Mouse (Mus musculus) mouse embryonic stem cell (cell line): ENCODE measurements around the gene Gadd45g.

Experiments used
- in situ Hi-C, 2 experiments: fragments of 300-500 bp; cut with MboI; formaldehyde crosslinking; loops; 1 replicate in 1 of 2; 3 replicates in 1 of 2; pipeline ENCODE4 v1.14.3; 2019 to 2020; ENCODE audit warnings: low sequenced_read_pairs in 2 of 2, low pct_unique_long_range_greater_than_20kb in 1 of 2, mixed read lengths in 1 of 2; ENCODE audit not compliant: unreplicated experiment in 1 of 2

Gene Gadd45g

DNA sequence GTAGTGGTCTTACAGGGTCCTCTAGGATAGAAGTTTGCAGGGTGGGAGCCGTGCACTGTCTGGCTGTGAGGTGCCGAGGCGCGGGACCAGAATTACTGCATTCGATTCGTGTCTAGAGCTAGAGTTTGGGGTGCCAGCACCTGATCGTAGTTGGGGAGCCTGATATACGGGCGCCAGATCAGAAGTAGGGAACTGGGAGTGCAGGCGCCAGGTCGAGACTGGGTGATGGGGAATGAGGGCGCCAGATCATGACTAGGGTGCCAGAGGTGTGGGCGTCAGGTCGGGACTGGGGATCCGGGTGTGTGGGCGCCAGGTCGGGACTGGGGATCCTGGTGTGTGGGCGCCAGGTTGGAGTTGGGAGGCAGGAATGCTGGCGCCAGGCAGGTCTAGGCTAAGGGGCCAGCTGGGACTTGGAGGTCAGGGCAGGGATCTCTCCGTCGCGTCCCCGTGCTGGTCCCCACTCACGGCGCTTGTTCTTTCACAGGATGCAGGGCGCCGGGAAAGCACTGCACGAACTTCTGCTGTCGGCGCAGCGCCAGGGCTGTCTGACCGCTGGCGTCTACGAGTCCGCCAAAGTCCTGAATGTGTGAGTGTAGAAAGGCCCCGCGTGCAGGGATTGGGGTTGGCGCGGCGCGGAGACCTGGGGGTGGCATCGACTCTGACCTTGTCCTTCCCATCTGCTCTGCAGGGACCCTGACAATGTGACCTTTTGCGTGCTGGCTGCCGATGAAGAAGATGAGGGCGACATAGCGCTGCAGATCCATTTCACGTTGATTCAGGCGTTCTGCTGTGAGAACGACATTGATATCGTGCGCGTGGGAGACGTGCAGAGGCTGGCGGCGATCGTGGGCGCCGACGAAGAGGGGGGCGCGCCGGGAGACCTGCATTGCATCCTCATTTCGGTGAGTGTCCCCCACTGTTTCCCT is 653 bp downstream of the Gadd45g start:
- in situ Hi-C loops, result loop anchor here (25.0 kb wide), 3 partner anchors 615 to 790 kb away; partner anchors contain the start of gene Diras2 (in 1 of the 2)

DNA sequence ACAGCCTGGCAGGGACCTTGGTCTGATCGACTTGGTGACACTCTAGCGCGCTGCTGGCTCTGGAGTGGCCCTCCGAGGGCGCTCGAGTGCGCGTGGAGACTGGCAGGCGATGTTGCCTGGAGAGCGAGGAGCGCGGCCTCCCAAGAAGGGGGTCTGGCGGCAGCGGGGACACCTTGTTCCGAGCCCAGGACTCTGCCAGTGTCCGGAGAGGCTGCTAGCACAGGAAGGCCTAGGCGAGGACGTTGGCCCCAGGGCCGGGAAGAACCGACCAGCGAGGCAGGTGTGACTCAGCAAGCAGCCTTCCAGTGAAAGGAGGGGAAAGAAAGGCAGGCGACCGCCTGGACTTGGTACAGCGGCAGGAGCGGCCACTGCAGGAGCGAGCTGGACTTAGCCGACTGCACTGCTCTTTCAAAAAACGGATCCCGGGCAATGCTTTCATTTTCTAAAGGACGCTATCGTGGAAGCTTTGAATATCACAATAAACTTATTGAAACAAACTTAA is 1.6 kb downstream of the Gadd45g start:
- in situ Hi-C loops, result loop anchor here (25.0 kb wide), 3 partner anchors 614 to 789 kb away; partner anchors contain the start of gene Diras2 (in 1 of the 2)

DNA sequence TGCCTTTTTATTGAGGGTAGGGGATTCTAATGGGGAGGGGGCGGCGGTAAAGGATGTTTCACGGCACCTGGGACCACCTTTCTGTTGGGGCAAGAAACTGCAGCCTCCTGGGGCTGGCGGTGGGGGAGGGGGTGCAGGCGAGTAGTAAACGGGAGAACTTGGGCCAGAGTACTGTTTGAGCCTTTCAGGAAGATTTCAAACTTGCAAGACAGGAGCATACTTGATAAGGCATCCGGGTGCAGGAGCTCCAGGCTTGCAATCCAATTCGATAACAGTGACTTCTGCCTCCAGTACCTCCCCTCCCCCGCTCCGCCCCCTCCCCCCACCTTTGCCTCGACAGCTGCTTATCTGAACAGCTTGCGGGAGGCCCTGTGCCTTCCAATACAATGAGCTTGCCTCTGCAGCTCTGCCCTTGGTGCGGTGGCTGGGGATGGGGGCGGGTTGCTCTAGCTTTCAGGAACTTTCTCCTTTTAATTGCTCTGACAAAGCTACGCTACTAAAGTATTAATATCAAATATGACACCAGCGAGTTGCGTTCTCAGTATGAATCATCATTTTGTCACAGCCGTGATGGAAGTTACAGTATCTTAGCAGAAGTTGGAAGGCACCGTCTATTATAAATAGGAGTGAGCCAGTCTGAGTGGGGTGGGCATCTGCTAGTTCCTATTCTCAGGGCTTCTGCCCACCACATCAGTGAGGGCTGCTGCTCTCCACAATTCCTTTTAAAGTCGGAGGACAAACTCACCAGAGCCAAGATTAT is 2.2 kb downstream of the Gadd45g start:
- in situ Hi-C loops, result loop anchor here (25.0 kb wide), 3 partner anchors 614 to 789 kb away; partner anchors contain the start of gene Diras2 (in 1 of the 2)

DNA sequence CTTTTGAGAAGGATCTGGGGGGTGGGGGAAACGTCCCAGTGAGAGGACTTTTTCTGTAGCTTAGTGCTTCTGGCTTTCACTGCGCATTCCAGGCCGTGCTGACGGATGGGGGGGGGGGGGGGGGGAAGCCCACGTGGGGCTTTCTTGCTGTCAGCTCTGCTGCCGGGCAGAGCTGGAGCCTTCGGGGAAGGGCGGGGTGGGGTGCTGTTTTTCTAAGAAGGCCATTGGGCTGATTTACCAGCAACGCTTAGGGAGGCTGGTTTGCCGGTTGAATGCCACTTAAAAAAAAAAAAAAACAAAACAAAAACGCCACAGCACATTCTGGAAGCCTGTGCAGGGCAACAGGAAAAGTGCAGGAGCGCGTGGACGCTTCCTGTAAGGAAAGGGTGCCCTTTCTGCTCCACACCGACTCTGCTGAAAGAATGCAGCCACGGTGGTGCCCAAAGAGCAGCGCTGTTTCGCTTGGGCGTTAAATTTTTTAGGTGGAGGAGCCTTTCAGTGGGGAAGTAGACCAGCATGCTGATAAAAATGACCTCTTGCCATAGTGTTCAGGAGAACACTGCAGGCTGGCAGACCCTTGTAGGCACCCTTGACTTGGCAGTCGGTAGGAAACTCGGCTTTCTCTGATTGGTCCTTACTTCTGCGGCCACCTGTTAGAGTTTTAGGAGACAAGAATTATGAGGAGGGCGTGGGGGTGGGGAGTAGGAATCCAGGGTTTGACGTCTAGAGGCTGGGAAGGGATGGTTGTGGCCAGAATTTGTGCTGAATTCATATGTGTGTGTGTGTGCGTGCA is 3.0 kb downstream of the Gadd45g start:
- in situ Hi-C loops, result loop anchor here (25.0 kb wide), 3 partner anchors 613 to 788 kb away; partner anchors contain the start of gene Diras2 (in 1 of the 2)

DNA sequence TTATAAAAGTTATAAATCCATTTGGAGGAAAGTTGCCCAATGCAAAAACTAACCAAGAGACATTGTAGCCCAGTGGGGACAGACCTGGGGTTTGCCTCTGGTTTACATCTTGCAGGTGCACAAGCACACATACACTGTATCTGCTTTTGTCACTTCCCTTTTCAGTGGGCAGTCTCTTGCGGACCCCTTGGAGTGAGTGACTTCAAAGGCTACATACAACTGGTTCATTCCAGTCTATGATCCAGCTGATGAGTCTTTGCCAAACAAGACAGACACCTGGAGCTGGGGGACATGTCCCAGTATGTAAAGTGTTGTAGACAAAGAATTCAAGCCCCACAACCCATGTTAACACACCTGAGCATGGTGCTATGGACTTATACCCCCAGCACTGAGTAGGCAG is 4.1 kb downstream of the Gadd45g start:
- in situ Hi-C loops, result no loop called here

DNA sequence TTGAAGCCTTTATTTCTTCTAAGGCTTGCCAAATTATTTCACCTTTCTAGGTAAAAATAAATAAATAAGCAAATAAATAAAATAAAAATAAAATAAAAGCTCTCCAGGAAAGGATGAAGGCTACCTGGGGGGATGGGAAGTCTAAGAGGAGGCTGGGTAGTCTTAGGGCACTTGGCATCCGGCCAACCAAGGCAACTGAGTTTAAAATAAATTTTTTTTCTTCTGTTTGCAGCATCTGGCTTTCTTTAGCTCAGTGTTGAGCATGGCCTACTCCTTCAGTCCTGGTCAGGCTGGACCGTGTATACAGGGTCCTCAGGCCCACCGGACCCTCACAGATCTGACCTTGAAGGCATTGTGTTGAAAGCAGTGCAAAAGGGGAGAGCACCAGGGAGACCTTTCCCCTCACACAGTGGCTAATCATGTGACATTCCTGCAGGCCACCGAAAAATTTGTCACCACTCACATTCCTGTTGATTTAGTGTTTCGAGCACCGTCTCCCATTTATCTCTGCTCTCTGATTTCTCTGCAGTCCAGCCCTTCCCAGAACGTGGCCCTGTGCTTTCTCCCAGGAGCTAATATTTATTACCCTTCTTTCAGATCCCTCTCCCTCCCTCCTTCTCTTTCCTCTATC is 6.2 kb downstream of the Gadd45g start:
- in situ Hi-C loops, result no loop called here

DNA sequence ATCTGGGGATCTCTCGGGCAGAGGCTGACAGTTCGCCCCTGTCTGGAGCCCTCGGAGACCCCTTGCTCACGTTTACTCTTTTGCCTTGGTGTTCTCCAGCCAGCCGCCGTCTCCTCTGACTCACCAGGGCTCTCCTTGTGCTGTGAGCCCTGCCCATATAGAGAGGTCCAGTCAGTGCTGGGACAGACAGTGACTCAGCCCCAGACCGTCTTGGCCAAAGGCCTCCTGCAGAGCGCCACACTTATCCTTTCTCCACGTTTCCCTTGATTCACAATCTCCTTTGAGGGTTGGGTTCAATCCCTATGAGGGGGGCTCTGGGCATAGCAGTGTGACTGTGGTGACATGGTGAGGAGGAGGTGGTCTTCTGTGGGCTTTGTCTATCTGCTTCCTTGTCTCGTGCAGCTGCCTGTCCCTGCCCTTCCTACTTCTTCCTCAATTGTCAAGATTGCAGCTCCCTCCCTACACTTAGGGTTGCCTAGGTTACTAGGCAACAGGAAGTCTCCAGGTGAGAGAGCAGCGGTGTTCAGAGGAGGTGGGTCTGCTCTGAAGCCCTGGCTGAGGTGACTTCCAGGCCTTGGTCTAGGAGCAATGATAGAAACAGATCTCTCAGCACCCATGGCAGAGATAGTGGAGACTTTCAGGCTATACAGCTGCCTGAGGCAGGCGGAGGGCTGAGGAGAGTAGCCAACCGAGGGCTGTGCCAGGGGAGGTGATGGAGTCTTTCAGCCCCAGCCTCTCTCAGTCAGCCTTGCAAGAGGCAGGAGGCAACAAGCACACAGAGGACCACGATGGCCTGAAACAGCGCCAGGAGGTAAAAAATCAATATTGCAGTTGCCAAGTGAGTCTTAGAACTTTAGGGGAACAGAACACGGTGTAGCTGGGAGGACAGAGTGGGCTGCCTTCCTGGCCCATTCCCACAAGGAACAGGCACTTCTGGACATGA is 7.1 kb downstream of the Gadd45g start:
- in situ Hi-C loops, result no loop called here

DNA sequence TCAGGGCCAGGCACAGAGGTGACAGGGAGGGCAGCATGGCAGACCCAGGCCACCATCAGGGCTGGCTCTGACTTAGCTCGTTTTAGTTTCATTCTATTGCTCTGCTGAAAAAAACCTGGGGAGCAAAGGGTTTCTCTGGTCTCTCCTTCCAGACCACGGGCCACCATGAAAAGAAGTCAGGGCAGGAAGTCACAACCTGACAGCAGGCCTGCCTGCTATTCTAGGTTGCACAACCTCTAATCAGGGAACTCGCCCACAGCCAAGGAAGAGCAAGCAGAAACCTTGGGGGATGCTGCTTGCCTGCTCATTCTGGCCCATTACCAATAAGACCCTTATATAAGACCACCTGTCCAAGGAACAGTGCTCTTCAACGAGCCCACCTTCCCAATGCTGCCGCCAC is 9.1 kb downstream of the Gadd45g start:
- in situ Hi-C loops, result no loop called here

DNA sequence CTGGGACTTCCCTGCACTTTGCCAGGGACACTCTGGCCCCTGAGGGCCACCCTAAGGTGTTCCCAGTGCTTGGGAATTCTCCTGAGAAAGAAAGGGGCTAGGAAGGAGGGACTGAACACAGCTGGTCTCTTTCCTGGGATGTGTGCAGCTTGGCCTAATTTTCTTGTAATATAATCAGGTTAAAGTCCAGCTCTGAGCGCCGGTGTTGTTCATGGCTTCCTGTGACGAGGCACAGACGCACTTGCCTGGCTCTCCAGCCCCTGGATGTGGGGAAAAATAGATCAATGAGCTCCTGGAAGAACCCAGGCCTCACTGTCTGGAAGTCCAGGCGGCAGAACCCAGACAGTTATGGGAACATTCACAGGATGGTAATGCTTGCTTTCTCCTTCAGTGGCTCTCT is 10.7 kb downstream of the Gadd45g start:
- in situ Hi-C loops, result no loop called here

DNA sequence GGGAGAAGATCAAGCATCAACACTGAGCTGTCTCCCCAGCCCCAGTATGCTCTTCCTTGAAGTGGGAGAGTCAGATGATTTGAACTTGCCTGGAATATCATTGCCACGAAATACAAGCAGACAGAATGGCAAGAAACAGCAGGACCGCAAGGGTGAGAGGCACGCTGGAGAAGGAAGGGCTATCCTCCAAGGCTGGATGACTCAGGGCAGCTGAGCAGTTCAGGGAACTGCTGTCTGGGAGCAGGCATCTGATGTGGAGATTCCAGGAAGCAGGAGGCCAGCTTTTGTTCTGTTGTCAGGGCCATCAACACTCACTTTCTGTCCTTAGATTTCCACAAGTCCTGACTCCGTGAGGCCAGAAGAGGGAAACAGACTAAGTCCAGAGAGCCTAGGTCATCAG is 12.0 kb downstream of the Gadd45g start:
- in situ Hi-C loops, result no loop called here

DNA sequence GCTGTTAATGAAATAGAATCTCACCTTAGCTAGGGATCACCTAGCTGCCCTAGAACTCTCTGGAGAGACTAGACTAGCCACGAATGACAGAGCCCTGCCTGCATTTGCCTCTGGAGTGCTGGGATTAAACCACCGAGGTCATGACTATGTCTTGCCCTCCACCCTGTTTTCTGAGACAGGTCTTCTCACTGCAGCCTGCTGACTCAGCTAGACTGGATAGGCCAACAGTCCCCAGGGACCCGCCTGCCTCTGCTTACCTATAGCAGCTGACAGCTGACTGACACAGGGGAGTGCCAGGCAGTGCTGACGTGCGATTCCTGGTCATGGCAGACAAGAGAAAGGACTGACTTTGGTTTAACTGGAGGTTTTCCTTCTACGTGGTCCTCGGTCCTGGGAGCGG is 12.7 kb downstream of the Gadd45g start:
- in situ Hi-C loops, result no loop called here

DNA sequence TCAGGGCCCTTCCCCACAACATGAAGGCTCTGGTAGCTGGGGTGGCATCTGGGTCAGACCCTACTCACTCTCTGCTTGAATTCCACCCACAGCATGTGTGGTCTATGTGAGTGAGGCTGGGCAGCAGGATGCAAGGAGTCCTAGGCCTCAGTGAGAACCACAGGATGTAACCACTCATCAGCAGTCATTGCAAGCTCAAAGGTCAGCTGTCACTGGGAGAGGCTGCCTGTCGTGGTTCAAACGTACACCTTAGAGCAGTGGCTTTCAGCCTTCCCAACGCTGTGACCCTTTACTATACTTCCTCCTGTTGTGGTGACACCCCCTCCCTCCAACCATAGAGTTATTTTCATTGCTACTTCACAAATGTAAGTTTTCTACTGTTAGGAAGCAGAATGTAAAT is 13.3 kb downstream of the Gadd45g start:
- in situ Hi-C loops, result no loop called here

DNA sequence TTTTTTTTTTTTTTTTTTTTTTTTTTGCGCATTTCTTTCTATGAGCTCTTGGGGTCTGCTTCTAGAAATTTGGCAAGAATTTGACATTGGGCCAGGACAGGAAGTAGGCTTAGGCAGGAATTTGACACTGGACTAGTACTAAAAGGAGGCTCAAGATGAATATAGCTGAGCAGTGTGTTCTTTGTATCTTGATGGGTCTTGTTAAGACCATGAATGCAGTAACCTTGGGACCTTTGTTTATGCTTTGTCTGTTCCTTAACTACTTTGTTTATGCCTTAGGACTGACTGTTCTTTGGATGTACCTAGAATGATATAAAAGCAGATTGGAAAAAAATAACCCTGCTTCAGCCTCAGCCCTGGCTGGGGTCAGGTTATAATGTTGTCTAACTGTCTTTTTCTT is 16.3 kb downstream of the Gadd45g start:
- in situ Hi-C loops, result no loop called here

DNA sequence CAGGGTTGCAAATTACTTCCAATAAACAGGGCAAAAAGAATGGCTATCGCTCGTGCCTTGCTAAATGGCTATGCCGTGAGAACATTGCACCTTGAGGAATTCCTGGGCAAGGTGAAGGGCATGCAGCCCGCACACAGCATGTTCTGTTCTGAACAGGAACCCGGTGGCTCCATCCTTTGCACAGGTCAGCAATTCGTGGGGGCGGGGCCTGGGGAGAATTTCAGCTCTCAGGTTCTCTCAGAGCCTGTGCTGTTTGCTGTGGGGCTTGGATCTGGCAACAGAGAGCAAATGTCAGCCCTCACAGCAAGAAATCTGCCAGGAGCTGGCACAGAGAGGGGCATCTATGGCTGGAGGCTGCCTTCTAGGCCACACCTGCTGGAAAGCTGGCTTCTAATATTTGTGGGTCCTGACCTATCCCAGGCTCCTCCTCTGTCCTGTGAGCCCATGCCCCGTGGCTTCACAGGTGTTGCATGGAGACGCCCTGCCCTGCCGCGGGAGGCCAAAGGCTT is 19.7 kb downstream of the Gadd45g start:
- in situ Hi-C loops, result no loop called here

DNA sequence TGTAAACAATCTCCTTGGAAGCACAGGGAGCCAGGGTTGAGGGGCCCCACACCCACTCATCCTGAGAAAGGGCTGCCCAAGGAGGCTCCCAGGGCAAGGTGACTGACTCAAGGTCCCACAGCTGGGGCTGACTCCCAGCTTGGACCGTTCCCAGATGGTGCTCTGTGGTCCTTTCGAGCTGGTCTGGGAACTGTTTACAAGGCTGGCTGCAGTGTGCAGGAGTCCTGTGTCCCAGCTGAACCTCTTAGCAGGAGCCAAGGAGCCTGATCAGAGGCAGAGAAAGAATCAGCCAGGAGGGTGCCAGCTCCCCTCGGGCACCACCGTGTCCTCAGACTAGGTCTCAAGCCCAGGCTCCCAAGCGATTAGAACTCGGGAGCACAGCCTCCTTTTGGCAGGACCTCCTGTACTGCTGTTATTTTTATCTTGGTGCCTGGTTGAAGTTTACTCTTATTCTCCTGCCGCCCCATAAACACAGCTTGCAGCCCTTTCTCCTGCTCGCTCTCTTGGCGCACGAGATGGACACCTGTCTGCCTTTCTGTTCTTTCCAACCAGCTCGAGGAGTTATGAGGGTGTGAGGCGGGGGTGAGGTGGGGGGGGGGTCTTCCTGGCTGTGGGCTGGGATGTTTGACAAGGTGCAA is 22.1 kb downstream of the Gadd45g start:
- in situ Hi-C loops, result no loop called here

DNA sequence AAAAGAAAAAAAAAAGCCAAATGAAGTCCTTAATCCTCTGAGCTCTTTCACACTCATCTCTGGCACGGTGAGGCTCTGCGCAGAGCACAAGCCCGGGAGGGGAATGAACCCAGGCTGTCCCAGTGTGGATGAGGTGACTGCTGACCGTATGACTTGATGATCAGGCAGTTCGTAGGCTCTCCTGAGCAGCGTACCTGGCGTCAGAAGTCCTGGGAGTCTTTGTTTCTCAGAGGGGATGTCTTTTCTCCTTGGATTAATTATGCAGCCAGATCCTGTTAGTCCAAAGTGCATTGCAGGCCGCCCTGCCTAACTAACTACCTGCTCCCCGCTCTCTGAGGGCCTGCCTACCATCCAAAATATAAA is 22.6 kb downstream of the Gadd45g start:
- in situ Hi-C loops, result no loop called here
